Mouse (Mus musculus) midbrain, embryonic 14.5 days (tissue): ENCODE measurements around the gene Sec24c. TPM values are rescaled to one million over a fixed set of nuclear protein-coding genes. Genes with fewer than 3 reads are reported as not detected.
A peak's percentile ranks its signal among the peaks of the same experiment; 100 is the strongest.

Experiments used
- ATAC-seq: fragments of 200-750 bp; cut with Nextera tagmentation; 2 replicates; pipeline ENCODE4 v1.8.0; 2017; ENCODE audit warnings: moderate number of reproducible peaks, moderate library complexity; ENCODE audit not compliant: low FRiP score, low TSS enrichment
- DNase-seq: peaks from one replicate; pipeline ENCODE4 v3.0.0-alpha.2; 2015
- H3K27ac ChIP-seq: fragments of 300-500 bp; sonication (generic); replicated peaks from 2 replicates; pipeline ENCODE4 v1.5.1; 2014; ENCODE audit warnings: mild to moderate bottlenecking, low read depth, low read length, moderate library complexity
- H3K27me3 ChIP-seq: fragments of 300-500 bp; sonication (generic); 2 replicates; pipeline ENCODE4 v1.6.1; 2014; ENCODE audit warnings: low read length, control low read depth, mixed read lengths; ENCODE audit not compliant: control insufficient read depth, insufficient read depth
- H3K36me3 ChIP-seq: fragments of 300-500 bp; sonication (generic); 2 replicates; pipeline ENCODE4 v1.6.1; 2014; ENCODE audit warnings: low read length, control low read depth; ENCODE audit not compliant: control insufficient read depth, insufficient read depth
- H3K4me1 ChIP-seq: fragments of 300-500 bp; sonication (generic); 2 replicates; pipeline ENCODE4 v1.6.1; 2014; ENCODE audit warnings: mild to moderate bottlenecking, antibody characterized with exemption, low read length, control low read depth; ENCODE audit not compliant: control insufficient read depth, insufficient read depth
- H3K4me2 ChIP-seq: fragments of 300-500 bp; sonication (generic); 2 replicates; pipeline ENCODE4 v1.6.1; 2014; ENCODE audit warnings: mild to moderate bottlenecking, low read length, moderate library complexity
- H3K4me3 ChIP-seq: fragments of 300-500 bp; sonication (generic); replicated peaks from 2 replicates; pipeline ENCODE4 v1.5.1; 2014; ENCODE audit warnings: low read depth, low read length
- H3K9ac ChIP-seq: fragments of 300-500 bp; sonication (generic); replicated peaks from 2 replicates; pipeline ENCODE4 v1.6.1; 2014; ENCODE audit warnings: mild to moderate bottlenecking, low read length, moderate library complexity
- H3K9me3 ChIP-seq: fragments of 300-500 bp; sonication (generic); 2 replicates; pipeline ENCODE4 v1.6.1; 2016; ENCODE audit warnings: low read length, control low read depth, mixed read lengths; ENCODE audit not compliant: control insufficient read depth
- WGBS: fragments of 180-500 bp; shearing (Covaris S2); extraction: QIAGEN DNeasy Blood & Tissue Kit; methylation state at CpG from one replicate; pipeline ENCODE4 v1.1.7; 2014; 5-methylcytosine and 5-hydroxymethylcytosine counted together
- polyA plus RNA-seq: library from polyadenylated mRNA; unstranded; fragments of >200 nt; fragmentation: Nextera tagmentation; extraction: Ambion mirVana; gene quantifications from 2 replicates; pipeline ENCODE4 v1.2.1, GENCODE M21; 2014

Gene Sec24c
- polyA plus RNA-seq, 1 experiment from 2014 or later: 81.5 TPM

DNA sequence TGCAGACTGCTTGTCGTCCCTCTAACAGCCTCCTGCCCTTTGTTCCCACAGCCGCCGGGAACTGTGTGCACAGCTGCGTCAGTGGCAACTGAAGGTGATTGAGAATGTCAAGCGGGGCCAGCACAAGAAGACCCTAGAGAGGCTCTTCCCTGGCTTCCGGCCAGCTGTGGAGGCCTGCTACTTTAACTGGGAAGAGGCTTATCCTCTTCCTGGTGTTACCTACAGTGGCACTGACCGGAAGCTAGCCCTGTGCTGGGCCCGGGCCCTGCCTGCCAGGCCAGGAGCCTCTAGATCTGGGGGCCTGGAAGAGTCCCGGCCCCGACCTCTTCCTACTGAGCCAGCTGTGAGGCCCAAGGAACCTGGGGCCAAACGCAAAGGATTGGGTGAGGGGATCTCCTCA is 39.7 kb downstream of the Sec24c start:
- no peak for ATAC-seq
- Histone ChIP-seq H3K4me1 (peaks cover 9% of the 10 kb centered on the region), H3K4me3 (no peak overlapping the region), H3K36me3 (peaks cover 88% of the 10 kb centered on the region), H3K27ac (no peak overlapping the region), H3K4me2 (no peak overlapping the region), H3K9me3 (no peaks in the 10 kb centered on the region), H3K9ac (no peak overlapping the region), H3K27me3 (no peaks in the 10 kb centered on the region)
- no peak for DNase-seq
- 78% methylated on average over 11 of the region's 11 CpGs for WGBS

DNA sequence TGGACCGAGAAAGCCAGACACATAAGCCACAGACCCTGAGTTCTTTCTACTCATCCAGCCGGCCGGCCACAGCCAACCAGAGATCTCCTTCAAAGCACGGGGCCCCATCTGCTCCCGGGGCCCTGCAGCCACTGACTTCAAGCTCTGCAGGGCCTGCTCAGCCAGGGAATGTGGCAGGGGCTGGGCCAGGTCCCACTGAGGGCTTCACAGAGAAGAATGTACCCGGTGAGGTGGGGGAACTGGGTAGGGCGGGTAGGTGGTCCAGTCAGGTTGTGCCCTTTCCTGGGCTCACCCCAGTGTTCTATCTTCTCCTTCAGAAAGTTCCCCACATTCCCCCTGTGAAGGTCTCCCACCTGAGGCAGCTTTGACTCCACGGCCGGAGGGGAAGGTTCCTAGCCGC is 44.3 kb downstream of the Sec24c start:
- Histone ChIP-seq H3K36me3 (peaks cover 100% of the 10 kb centered on the region), H3K9me3 (no peaks in the 10 kb centered on the region), H3K4me1 (no peaks in the 10 kb centered on the region), H3K4me3 (no peak overlapping the region), H3K4me2 (no peak overlapping the region), H3K27me3 (no peaks in the 10 kb centered on the region), H3K27ac (no peak overlapping the region), H3K9ac (no peak overlapping the region)
- 87% methylated on average over 10 of the region's 10 CpGs for WGBS
- no peak for DNase-seq
- ATAC-seq: no peak

DNA sequence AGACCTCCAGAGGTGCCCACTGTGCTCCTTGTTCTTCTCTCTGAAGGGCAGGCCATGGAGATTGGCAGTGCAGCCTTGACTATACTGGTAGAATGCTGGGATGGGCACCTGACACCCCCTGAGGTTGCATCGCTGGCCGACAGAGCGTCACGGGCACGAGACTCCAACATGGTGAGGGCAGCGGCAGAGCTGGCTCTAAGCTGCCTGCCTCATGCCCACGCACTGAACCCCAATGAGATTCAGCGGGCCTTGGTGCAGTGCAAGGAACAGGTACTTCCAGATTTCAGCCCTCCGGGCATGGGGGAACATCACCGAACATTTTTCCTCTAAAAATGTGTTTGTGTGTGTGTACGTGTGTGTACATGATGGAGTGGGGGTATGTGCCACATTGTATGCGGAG is 45.7 kb downstream of the Sec24c start:
- no peak overlapping the region for H3K27ac ChIP-seq
- DNase-seq: no peak
- no peak overlapping the region for H3K4me3 ChIP-seq
- H3K9me3 ChIP-seq: no peaks in the 10 kb centered on the region
- H3K4me2 ChIP-seq: no peak overlapping the region
- WGBS: 98% methylated on average over 12 of the region's 12 CpGs
- H3K9ac ChIP-seq: no peak overlapping the region
- no peak for ATAC-seq
- no peaks in the 10 kb centered on the region for H3K4me1 ChIP-seq
- H3K27me3 ChIP-seq: no peaks in the 10 kb centered on the region
- peaks cover 99% of the 10 kb centered on the region for H3K36me3 ChIP-seq

DNA sequence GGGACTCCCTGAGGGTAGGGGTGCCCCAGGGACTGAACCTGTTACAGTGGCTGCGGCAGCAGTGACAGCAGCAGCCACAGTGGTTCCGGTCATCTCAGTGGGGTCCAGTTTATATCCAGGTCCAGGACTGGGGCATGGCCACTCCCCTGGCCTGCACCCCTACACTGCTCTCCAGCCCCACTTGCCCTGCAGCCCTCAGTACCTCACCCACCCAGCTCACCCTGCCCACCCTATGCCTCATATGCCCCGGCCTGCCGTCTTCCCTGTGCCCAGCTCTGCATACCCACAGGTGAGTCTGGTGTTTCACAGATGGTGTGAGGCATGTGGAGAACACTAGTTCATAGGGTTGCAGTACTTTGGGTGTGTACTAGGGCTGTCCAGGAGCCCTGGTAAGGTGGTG is 47.3 kb downstream of the Sec24c start:
- DNase-seq (no peak), ATAC-seq (no peak)
- H3K27ac ChIP-seq: no peak overlapping the region
- no peaks in the 10 kb centered on the region for H3K27me3 ChIP-seq
- WGBS: 90% methylated on average over 4 of the region's 4 CpGs
- H3K36me3 ChIP-seq: peaks cover 96% of the 10 kb centered on the region
- no peaks in the 10 kb centered on the region for H3K4me1 ChIP-seq
- H3K4me3 ChIP-seq: no peak overlapping the region
- H3K9me3 ChIP-seq: no peaks in the 10 kb centered on the region
- H3K9ac ChIP-seq: no peak overlapping the region
- no peak overlapping the region for H3K4me2 ChIP-seq

DNA sequence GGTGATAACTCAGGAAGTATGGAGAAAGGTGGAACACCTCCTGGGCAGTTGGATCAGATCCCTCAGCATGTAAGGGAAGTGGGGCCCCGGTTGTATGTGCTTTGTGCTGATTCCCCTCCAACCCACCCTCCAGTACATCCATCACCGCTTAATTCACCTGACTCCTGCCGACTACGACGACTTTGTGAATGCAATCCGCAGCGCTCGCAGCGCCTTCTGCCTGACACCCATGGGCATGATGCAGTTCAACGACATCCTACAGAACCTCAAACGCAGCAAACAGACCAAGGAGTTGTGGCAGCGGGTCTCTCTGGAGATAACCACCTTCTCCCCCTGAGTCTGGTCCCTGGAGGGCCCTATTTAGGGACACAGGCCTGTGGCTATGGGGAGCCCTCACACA is 48.9 kb downstream of the Sec24c start:
- no peak overlapping the region for H3K4me3 ChIP-seq
- no peaks in the 10 kb centered on the region for H3K27me3 ChIP-seq
- H3K9ac ChIP-seq: no peak overlapping the region
- no peak overlapping the region for H3K4me2 ChIP-seq
- H3K27ac ChIP-seq: no peak overlapping the region
- WGBS: 93% methylated on average over 12 of the region's 12 CpGs
- no peaks in the 10 kb centered on the region for H3K4me1 ChIP-seq
- no peak for ATAC-seq
- H3K9me3 ChIP-seq: no peaks in the 10 kb centered on the region
- no peak for DNase-seq
- H3K36me3 ChIP-seq: peaks cover 96% of the 10 kb centered on the region

DNA sequence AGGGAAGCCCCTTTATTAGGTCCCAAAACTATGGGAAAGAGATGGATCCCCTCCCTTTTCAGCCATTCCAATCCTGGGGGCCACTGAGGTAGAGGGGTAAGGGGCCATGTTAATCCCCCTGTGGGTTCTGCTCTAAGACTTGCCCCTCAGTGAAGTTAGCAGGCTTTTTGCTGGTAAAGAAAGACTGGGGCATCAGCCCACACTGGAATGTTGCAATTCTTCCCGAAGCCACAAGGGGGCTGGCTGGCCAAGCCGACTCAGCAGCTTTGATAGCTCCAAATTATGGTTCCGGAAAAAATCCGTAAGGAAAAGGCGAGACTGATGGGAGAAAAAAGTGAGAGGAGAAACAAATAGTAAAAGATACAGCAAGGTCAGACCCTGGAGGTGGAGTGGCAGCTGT is 49.9 kb downstream of the Sec24c start:
- ATAC-seq (peak; percentile 8; the same call in 1 of the 2 replicates), DNase-seq (peak; percentile 87)
- Histone ChIP-seq H3K4me3 (no peak overlapping the region), H3K9ac (no peak overlapping the region), H3K36me3 (peaks cover 96% of the 10 kb centered on the region), H3K4me1 (no peaks in the 10 kb centered on the region), H3K27me3 (no peaks in the 10 kb centered on the region), H3K27ac (no peak overlapping the region), H3K4me2 (no peak overlapping the region), H3K9me3 (no peaks in the 10 kb centered on the region)
- WGBS: 29% methylated on average over 5 of the region's 5 CpGs

DNA sequence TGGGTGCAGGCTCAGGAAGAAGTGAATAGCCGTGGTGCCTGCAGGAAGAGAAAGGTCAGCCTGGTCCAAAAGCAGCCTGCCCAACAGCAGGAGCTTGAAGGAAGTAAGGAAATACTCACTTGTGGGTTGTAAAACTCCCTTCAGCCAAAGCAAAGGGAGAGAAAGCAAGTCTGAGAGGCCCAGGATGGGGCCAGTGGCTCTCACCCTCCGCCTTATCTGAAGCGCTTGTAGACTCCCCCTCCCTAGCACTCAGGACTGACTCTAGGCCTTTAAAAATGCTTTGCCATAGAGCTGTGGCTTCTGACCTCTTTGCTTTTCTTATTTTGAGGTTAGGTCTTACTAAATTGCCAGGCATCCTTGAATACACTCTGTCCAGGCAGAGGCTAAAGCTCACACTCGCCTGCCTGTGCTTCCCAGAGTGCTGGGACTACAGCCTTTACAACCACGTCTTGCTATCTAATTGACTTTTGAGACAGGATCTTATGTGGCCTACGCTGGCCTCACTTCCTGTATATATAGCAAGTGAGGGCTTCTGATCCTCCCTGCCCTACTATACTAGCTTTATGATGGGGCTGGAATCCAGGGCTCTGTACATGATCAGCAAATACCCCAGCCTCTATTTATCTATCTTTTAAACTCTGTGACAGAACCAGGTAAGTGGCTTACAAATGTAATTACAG is 51.7 kb downstream of the Sec24c start:
- Histone ChIP-seq H3K9ac (no peak overlapping the region), H3K9me3 (no peaks in the 10 kb centered on the region), H3K4me3 (no peak overlapping the region), H3K36me3 (peaks cover 93% of the 10 kb centered on the region), H3K4me1 (no peaks in the 10 kb centered on the region), H3K4me2 (no peak overlapping the region), H3K27ac (no peak overlapping the region), H3K27me3 (no peaks in the 10 kb centered on the region)
- no peak for ATAC-seq
- 90% methylated on average over 6 of the region's 6 CpGs for WGBS
- DNase-seq: no peak

DNA sequence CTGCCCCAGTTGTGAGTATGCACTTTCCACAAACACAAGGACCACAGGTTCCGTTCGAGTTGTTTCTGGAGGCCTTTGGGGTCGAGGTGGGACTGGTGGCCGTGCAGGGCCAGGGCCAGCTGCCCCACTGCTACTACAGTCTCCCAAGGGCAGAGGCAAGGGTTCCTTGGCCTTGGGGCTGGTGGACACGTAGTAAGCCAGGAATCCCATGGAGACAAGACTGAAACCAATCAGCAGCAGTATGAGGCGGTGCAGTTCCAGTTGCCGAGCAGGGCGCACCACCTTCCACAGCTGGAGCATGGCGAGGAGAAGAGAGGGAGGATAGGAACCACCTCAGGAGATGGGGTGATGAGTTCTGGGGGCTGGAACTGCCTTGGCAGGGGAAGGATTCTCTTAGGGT is 55.8 kb downstream of the Sec24c start:
- H3K27ac ChIP-seq: no peak overlapping the region
- no peaks in the 10 kb centered on the region for H3K9me3 ChIP-seq
- H3K4me2 ChIP-seq: no peak overlapping the region
- no peak overlapping the region for H3K9ac ChIP-seq
- no peak for DNase-seq
- no peaks in the 10 kb centered on the region for H3K27me3 ChIP-seq
- 93% methylated on average over 9 of the region's 9 CpGs for WGBS
- H3K4me3 ChIP-seq: no peak overlapping the region
- H3K36me3 ChIP-seq: peaks cover 53% of the 10 kb centered on the region
- ATAC-seq: no peak
- H3K4me1 ChIP-seq: peaks cover 7% of the 10 kb centered on the region

DNA sequence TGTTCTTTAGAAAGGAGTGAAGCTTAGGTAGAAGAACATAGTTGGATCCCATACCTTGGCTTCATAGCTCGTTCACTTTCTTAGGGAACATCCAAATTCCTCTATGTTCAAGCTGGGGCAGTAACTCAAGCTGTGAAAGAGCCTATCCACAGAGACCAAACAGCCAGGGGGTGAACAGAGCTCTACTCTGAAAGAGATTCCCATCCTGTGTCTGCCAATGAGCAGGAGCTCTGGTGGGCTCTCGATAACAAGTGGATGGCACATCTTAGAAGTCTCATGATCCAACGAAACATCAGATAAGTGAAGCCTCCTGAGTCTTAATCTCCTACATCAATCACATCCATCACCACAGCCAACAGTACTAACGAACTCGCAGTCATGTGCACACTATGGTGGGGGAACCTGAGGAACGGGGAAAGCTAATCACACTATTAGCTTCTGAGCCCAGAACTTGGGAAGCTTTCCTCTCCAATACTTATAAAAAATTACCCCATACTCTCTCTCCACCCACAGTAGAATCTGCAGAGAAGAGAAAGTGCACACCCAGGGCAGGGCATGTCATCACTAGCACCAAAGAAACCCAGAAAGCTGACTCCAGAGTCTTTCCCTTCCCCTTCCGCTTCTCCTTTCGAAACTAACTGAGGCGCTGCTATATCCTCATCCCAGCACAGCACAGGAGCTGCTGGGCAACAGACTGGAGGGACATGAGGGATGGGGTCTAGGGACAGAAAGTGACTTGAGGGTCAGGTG is 56.9 kb downstream of the Sec24c start:
- 94% methylated on average over 9 of the region's 9 CpGs for WGBS
- Histone ChIP-seq H3K27ac (no peak overlapping the region), H3K4me2 (no peak overlapping the region), H3K9ac (no peak overlapping the region), H3K4me1 (peaks cover 7% of the 10 kb centered on the region), H3K27me3 (no peaks in the 10 kb centered on the region), H3K4me3 (no peak overlapping the region), H3K36me3 (peaks cover 46% of the 10 kb centered on the region), H3K9me3 (no peaks in the 10 kb centered on the region)
- ATAC-seq (no peak), DNase-seq (no peak)
